Mouse (Mus musculus) CD4-positive, CD25-positive, alpha-beta regulatory T cell (primary cell): ENCODE results near the gene Gm10487. TPM values are rescaled to one million over a fixed set of nuclear protein-coding genes. Genes with fewer than 3 reads are reported as not detected.

Source experiments
- polyA plus RNA-seq: library from polyadenylated mRNA; unstranded; fragments of 100-300 nt; shearing (Covaris generic); gene quantifications from one replicate; pipeline ENCODE4 v1.2.1, GENCODE M21; 2017

The Gm10487 gene
- not detected for polyA plus RNA-seq

GRCm38 (mm10) chrX:30843369-30843768 is at the start of gene Gm10487:
Gene Gm10487 (minus strand): TSS chrX:30843469.

